Mouse (Mus musculus) thymus, adult 2 months (tissue): ENCODE results near the gene Kif16b. TPM values are rescaled to one million over a fixed set of nuclear protein-coding genes. Genes with fewer than 3 reads are reported as not detected.

Experiments used
- DNase-seq: peaks from one replicate; pipeline ENCODE4 v3.0.0; 2021
- H3K27ac ChIP-seq: fragments of 200-500 bp; 2 replicates; pipeline ENCODE4 v1.5.1; 2012; ENCODE audit warnings: low read length, control low read depth; ENCODE audit not compliant: control insufficient read depth, insufficient read depth
- H3K27me3 ChIP-seq: fragments of 200-500 bp; 2 replicates; pipeline ENCODE4 v1.6.1; 2012; ENCODE audit warnings: mild to moderate bottlenecking, low read length, moderate library complexity, mixed read lengths; ENCODE audit not compliant: control insufficient read depth, insufficient read depth
- H3K36me3 ChIP-seq: fragments of 200-500 bp; 2 replicates; pipeline ENCODE4 v1.6.1; 2012; ENCODE audit warnings: mild to moderate bottlenecking, low read length, moderate library complexity; ENCODE audit not compliant: control insufficient read depth, insufficient read depth
- H3K4me1 ChIP-seq: fragments of 200-500 bp; replicated peaks from 2 replicates; pipeline ENCODE4 v1.6.1; 2012; ENCODE audit warnings: low read length; ENCODE audit not compliant: control insufficient read depth, insufficient read depth
- H3K4me3 ChIP-seq: fragments of 200-500 bp; 2 replicates; pipeline ENCODE4 v1.5.1; 2012; ENCODE audit warnings: mild to moderate bottlenecking, low read length, control low read depth, moderate library complexity; ENCODE audit not compliant: control insufficient read depth, insufficient read depth
- CTCF ChIP-seq: fragments of 200-500 bp; IDR thresholded peaks from 2 replicates; pipeline ENCODE4 v1.5.1; 2012; ENCODE audit warnings: mild to moderate bottlenecking, control low read depth, low read length, moderate library complexity, borderline replicate concordance; ENCODE audit not compliant: control insufficient read depth, poor library complexity, insufficient read depth; ENCODE audit errors: extremely low read depth
- POLR2A ChIP-seq: fragments of 200-500 bp; IDR thresholded peaks from 2 replicates; pipeline ENCODE4 v1.6.1; 2012; ENCODE audit warnings: mild to moderate bottlenecking, low read length, control low read depth, moderate library complexity; ENCODE audit not compliant: control insufficient read depth, poor library complexity, insufficient read depth; ENCODE audit errors: extremely low read depth
- WGBS: fragments of 180-500 bp; shearing (Covaris S2); methylation state at CpG from one replicate; pipeline ENCODE4 v1.1.7; 2018; 5-methylcytosine and 5-hydroxymethylcytosine counted together
- polyA plus RNA-seq: library from polyadenylated mRNA; depleted of rRNA; stranded (reverse); fragments of >200 nt; gene quantifications from 2 replicates; pipeline ENCODE4 v1.2.3, GENCODE M21; 2012

Kif16b gene
- polyA plus RNA-seq, 1 experiment = 9.5 TPM

- Histone ChIP-seq H3K27ac (no peak overlapping the region), H3K4me3 (no peak overlapping the region), H3K36me3 (no peaks in the 10 kb centered on the region), H3K4me1 (no peaks in the 10 kb centered on the region), H3K27me3 (no peaks in the 10 kb centered on the region)
- no peak for DNase-seq
- no peak for TF ChIP-seq CTCF
- no peak for TF ChIP-seq POLR2A
- WGBS = 88% methylated on average over 4 of the region's 4 CpGs
These were observed 302.1 kb downstream of the Kif16b start for GRCm38 (mm10) chr2:142599235-142599634.

- WGBS = 87% methylated on average over 17 of the region's 17 CpGs
- no peak for DNase-seq
- H3K27ac ChIP-seq = no peak overlapping the region
- no peaks in the 10 kb centered on the region for H3K27me3 ChIP-seq
- H3K4me3 ChIP-seq = no peak overlapping the region
- H3K36me3 ChIP-seq = no peaks in the 10 kb centered on the region
- no peaks in the 10 kb centered on the region for H3K4me1 ChIP-seq
- no peak for TF ChIP-seq POLR2A
- no peak for TF ChIP-seq CTCF
These were observed 304.9 kb downstream of the Kif16b start for GRCm38 (mm10) chr2:142596176-142597170.

- Histone ChIP-seq H3K27ac (no peak overlapping the region), H3K4me3 (no peak overlapping the region), H3K27me3 (no peaks in the 10 kb centered on the region), H3K36me3 (no peaks in the 10 kb centered on the region), H3K4me1 (no peaks in the 10 kb centered on the region)
- DNase-seq = no peak
- TF ChIP-seq CTCF (no peak), POLR2A (no peak)
These were observed 310.4 kb downstream of the Kif16b start for GRCm38 (mm10) chr2:142590938-142591337.

GRCm38 (mm10) chr2:142590284-142590724 lies 311.0 kb downstream of the Kif16b start:
- 81% methylated on average over 6 of the region's 6 CpGs for WGBS
- H3K27ac ChIP-seq = no peak overlapping the region
- no peaks in the 10 kb centered on the region for H3K27me3 ChIP-seq
- no peaks in the 10 kb centered on the region for H3K36me3 ChIP-seq
- no peak overlapping the region for H3K4me3 ChIP-seq
- no peak for DNase-seq
- no peaks in the 10 kb centered on the region for H3K4me1 ChIP-seq
- TF ChIP-seq POLR2A (no peak), CTCF (no peak)

- Histone ChIP-seq H3K36me3 (no peaks in the 10 kb centered on the region), H3K27me3 (no peaks in the 10 kb centered on the region), H3K4me3 (no peak overlapping the region), H3K27ac (no peak overlapping the region), H3K4me1 (no peaks in the 10 kb centered on the region)
- no peak for DNase-seq
- TF ChIP-seq POLR2A = no peak
- no peak for TF ChIP-seq CTCF
- WGBS = 86% methylated on average over 14 of the region's 14 CpGs
These were observed 311.7 kb downstream of the Kif16b start for GRCm38 (mm10) chr2:142589403-142590283.

GRCm38 (mm10) chr2:142585845-142586244 lies 315.5 kb downstream of the Kif16b start:
- Histone ChIP-seq H3K4me1 (no peaks in the 10 kb centered on the region), H3K27me3 (no peaks in the 10 kb centered on the region), H3K36me3 (no peaks in the 10 kb centered on the region), H3K4me3 (no peak overlapping the region), H3K27ac (no peak overlapping the region)
- no peak for DNase-seq
- WGBS = 88% methylated on average over 5 of the region's 5 CpGs
- no peak for TF ChIP-seq CTCF
- TF ChIP-seq POLR2A = no peak
